Mouse (Mus musculus): Measurements from ENCODE around the gene Cacng7. TPM values are rescaled to one million over a fixed set of nuclear protein-coding genes. Genes with fewer than 3 reads are reported as not detected.

Cacng7 gene
- 0.25 and 0.48 TPM in 2 replicates for polyA plus RNA-seq (2015; fragmentation: Nextera tagmentation; extraction: Ambion mirVana)

- Histone ChIP-seq H3K36me3 (ENCODE audit: insufficient read depth, low read length) (no peaks in the 10 kb centered on the region), H3K27me3 (replicated peaks; ENCODE audit: insufficient read depth, low read length) (0 out of 2 replicates have a peak, but pooled peaks cover 10% of the 10 kb centered on the region), H3K9me3 (ENCODE audit: low read length) (no peaks in the 10 kb centered on the region), H3K9ac (replicated peaks; ENCODE audit: low read depth) (no peak within 1 kb of the TSS), H3K4me1 (ENCODE audit: insufficient read depth, low read depth, low read length) (no peaks in the 10 kb centered on the region), H3K27ac (ENCODE audit: low read length) (no peak within 1 kb of the TSS), H3K4me2 (replicated peaks; ENCODE audit: low read depth, low read length) (peak within 1 kb of the TSS; percentile 56), H3K4me3 (ENCODE audit: low read depth, low read length) (peak within 1 kb of the TSS; percentile 31)
- WGBS: 2% methylated on average over 46 of the region's 65 CpGs
- TF ChIP-seq CTCF (IDR thresholded peaks at IDR 0.05): no peak
- ATAC-seq (peak; percentile 47; the same call in 1 of the 2 replicates), DNase-seq (ENCODE audit: low spot score) (no peak)
These were observed at the start of gene Cacng7 for GRCm38 (mm10) chr7:3332619-3333521. TSS of gene Cacng7 (plus strand) at chr7:3332955.

- Histone ChIP-seq H3K27me3 (replicated peaks; ENCODE audit: insufficient read depth, low read length) (no peaks in the 10 kb centered on the region), H3K9ac (replicated peaks; ENCODE audit: low read depth) (no peak overlapping the region), H3K9me3 (ENCODE audit: low read length) (no peaks in the 10 kb centered on the region), H3K4me1 (ENCODE audit: insufficient read depth, low read depth, low read length) (no peaks in the 10 kb centered on the region; the same call in 1 of the 2 replicates), H3K4me2 (replicated peaks; ENCODE audit: low read depth, low read length) (no peak overlapping the region), H3K36me3 (ENCODE audit: insufficient read depth, low read length) (no peaks in the 10 kb centered on the region), H3K4me3 (ENCODE audit: low read depth, low read length) (no peak overlapping the region), H3K27ac (ENCODE audit: low read length) (no peak overlapping the region)
- WGBS: 87% methylated on average over 11 of the region's 11 CpGs
- no peak for DNase-seq (ENCODE audit: low spot score)
- ATAC-seq: no peak
- TF ChIP-seq CTCF (IDR thresholded peaks at IDR 0.05) (no peak), EP300 (IDR thresholded peaks at IDR 0.05) (no peak)
These were observed 49.5 kb upstream of the Cacng7 start for GRCm38 (mm10) chr7:3283081-3283875.

- H3K27ac ChIP-seq (ENCODE audit: low read length): no peak overlapping the region
- TF ChIP-seq EP300 (IDR thresholded peaks at IDR 0.05) (no peak), CTCF (IDR thresholded peaks at IDR 0.05) (no peak)
- no peaks in the 10 kb centered on the region for H3K36me3 ChIP-seq (ENCODE audit: insufficient read depth, low read length)
- no peak overlapping the region for H3K4me3 ChIP-seq (ENCODE audit: low read depth, low read length)
- DNase-seq (ENCODE audit: low spot score) (no peak), ATAC-seq (no peak)
- no peak overlapping the region for H3K9ac ChIP-seq (replicated peaks; ENCODE audit: low read depth)
- peaks cover 2% of the 10 kb centered on the region; the same call in 1 of the 2 replicates for H3K4me1 ChIP-seq (ENCODE audit: insufficient read depth, low read depth, low read length)
- no peak overlapping the region for H3K4me2 ChIP-seq (replicated peaks; ENCODE audit: low read depth, low read length)
- no peaks in the 10 kb centered on the region for H3K27me3 ChIP-seq (replicated peaks; ENCODE audit: insufficient read depth, low read length)
- WGBS: 77% methylated on average over 10 of the region's 10 CpGs
- H3K9me3 ChIP-seq (ENCODE audit: low read length): no peaks in the 10 kb centered on the region
These were observed 48.2 kb upstream of the Cacng7 start for GRCm38 (mm10) chr7:3284604-3285003.

- H3K9me3 ChIP-seq (ENCODE audit: low read length): no peaks in the 10 kb centered on the region
- ATAC-seq (no peak), DNase-seq (ENCODE audit: low spot score) (no peak)
- no peak overlapping the region for H3K4me3 ChIP-seq (ENCODE audit: low read depth, low read length)
- H3K36me3 ChIP-seq (ENCODE audit: insufficient read depth, low read length): no peaks in the 10 kb centered on the region
- 92% methylated on average over 5 of the region's 5 CpGs for WGBS
- TF ChIP-seq EP300 (IDR thresholded peaks at IDR 0.05): no peak
- TF ChIP-seq CTCF (IDR thresholded peaks at IDR 0.05): no peak
- H3K27me3 ChIP-seq (replicated peaks; ENCODE audit: insufficient read depth, low read length): no peaks in the 10 kb centered on the region
- no peak overlapping the region for H3K27ac ChIP-seq (ENCODE audit: low read length)
- H3K4me1 ChIP-seq (ENCODE audit: insufficient read depth, low read depth, low read length): peaks cover 4% of the 10 kb centered on the region; the same call in 1 of the 2 replicates
- H3K4me2 ChIP-seq (replicated peaks; ENCODE audit: low read depth, low read length): no peak overlapping the region
- no peak overlapping the region for H3K9ac ChIP-seq (replicated peaks; ENCODE audit: low read depth)
These were observed 46.7 kb upstream of the Cacng7 start for GRCm38 (mm10) chr7:3286036-3286435.

GRCm38 (mm10) chr7:3287186-3287585 lies 45.6 kb upstream of the Cacng7 start:
- Histone ChIP-seq H3K27ac (ENCODE audit: low read length) (0 out of 2 replicates have a peak overlapping the region, but pooled peaks have one; percentile 7), H3K27me3 (replicated peaks; ENCODE audit: insufficient read depth, low read length) (no peaks in the 10 kb centered on the region), H3K4me3 (ENCODE audit: low read depth, low read length) (no peak overlapping the region), H3K4me1 (ENCODE audit: insufficient read depth, low read depth, low read length) (peaks cover 10% of the 10 kb centered on the region), H3K36me3 (ENCODE audit: insufficient read depth, low read length) (no peaks in the 10 kb centered on the region), H3K4me2 (replicated peaks; ENCODE audit: low read depth, low read length) (no peak overlapping the region), H3K9me3 (ENCODE audit: low read length) (no peaks in the 10 kb centered on the region), H3K9ac (replicated peaks; ENCODE audit: low read depth) (no peak overlapping the region)
- TF ChIP-seq CTCF (IDR thresholded peaks at IDR 0.05): no peak
- TF ChIP-seq EP300 (IDR thresholded peaks at IDR 0.05): no peak
- 36% methylated on average over 7 of the region's 7 CpGs for WGBS
- ATAC-seq: no peak
- DNase-seq (ENCODE audit: low spot score): peak; percentile 68
